Mouse (Mus musculus) midbrain, embryonic 15.5 days (tissue): Measurements from ENCODE around the gene Slc37a4. TPM values are rescaled to one million over a fixed set of nuclear protein-coding genes. Genes with fewer than 3 reads are reported as not detected.

Source experiments
- microRNA-seq: library from miRNA; unstranded; fragments of <30 nt; microRNA quantifications from one replicate; pipeline ENCODE4, GENCODE M21; 2016
- polyA plus RNA-seq: library from polyadenylated mRNA; unstranded; fragments of >200 nt; fragmentation: Nextera tagmentation; extraction: Ambion mirVana; gene quantifications from 2 replicates; pipeline ENCODE4 v1.2.1, GENCODE M21; 2015

Slc37a4 gene
- polyA plus RNA-seq, 1 experiment from 2014 or later: 44.6 TPM

Small RNA genes within 50 kb of the gene (microRNA-seq; reads per million reads assigned to microRNA genes)
- not detected for gene Mir7085

Other genes with a start within 250 kb of the Slc37a4 start
- 24.4 and 26.2 TPM in 2 replicates for gene Cbl, start 162.8 kb upstream of the Slc37a4 start, polyA plus RNA-seq
- 0.61 TPM in 1 of 2 replicates, not detected in the other for gene Ccdc153, start 156.2 kb upstream of the Slc37a4 start, polyA plus RNA-seq
- 0.44 and 0.96 TPM in 2 replicates for gene Pdzd3, start 145.4 kb upstream of the Slc37a4 start, polyA plus RNA-seq
- 4.8 and 5.1 TPM in 2 replicates for gene Nlrx1, start 128.3 kb upstream of the Slc37a4 start, polyA plus RNA-seq
- 30.4 and 31.1 TPM in 2 replicates for gene Abcg4, start 108.2 kb upstream of the Slc37a4 start, polyA plus RNA-seq
- 28.4 and 30.5 TPM in 2 replicates for gene Hinfp, start 91.2 kb upstream of the Slc37a4 start, polyA plus RNA-seq
- 27.3 and 30.6 TPM in 2 replicates for gene C2cd2l, start 76.6 kb upstream of the Slc37a4 start, polyA plus RNA-seq
- 36.5 and 36.9 TPM in 2 replicates for gene Dpagt1, start 70.8 kb upstream of the Slc37a4 start, polyA plus RNA-seq
- 121 and 132 TPM in 2 replicates for gene H2afx, start 62.2 kb upstream of the Slc37a4 start, polyA plus RNA-seq
- gene Hmbs, start 52.6 kb upstream of the Slc37a4 start, polyA plus RNA-seq: 63.1 and 65.6 TPM in 2 replicates
- gene Vps11, start 35.2 kb upstream of the Slc37a4 start, polyA plus RNA-seq: 43.3 and 45.7 TPM in 2 replicates
- 28.1 and 29.7 TPM in 2 replicates for gene Hyou1, start 17.4 kb upstream of the Slc37a4 start, polyA plus RNA-seq
- 965 and 984 TPM in 2 replicates for gene Rps25, start 10.3 kb downstream of the Slc37a4 start, polyA plus RNA-seq
- 317 and 321 TPM in 2 replicates for gene Trappc4, start 10.7 kb downstream of the Slc37a4 start, polyA plus RNA-seq
- gene Ccdc84, start 21.7 kb downstream of the Slc37a4 start, polyA plus RNA-seq: 37.6 and 39.9 TPM in 2 replicates
- gene Foxr1, start 44.3 kb downstream of the Slc37a4 start, polyA plus RNA-seq: not detected in 2 replicates
- not detected in 2 replicates for gene Upk2, start 58.1 kb downstream of the Slc37a4 start, polyA plus RNA-seq
- 12.5 and 13.0 TPM in 2 replicates for gene Bcl9l, start 86.0 kb downstream of the Slc37a4 start, polyA plus RNA-seq
- not detected in 2 replicates for gene Cxcr5, start 165.0 kb downstream of the Slc37a4 start, polyA plus RNA-seq
- 20.7 and 22.6 TPM in 2 replicates for gene Ddx6, start 208.0 kb downstream of the Slc37a4 start, polyA plus RNA-seq